Mouse (Mus musculus) heart, embryonic 10.5 days (tissue): Measurements from ENCODE around the gene Cited2. TPM values are rescaled to one million over a fixed set of nuclear protein-coding genes. Genes with fewer than 3 reads are reported as not detected.

Experiments used
- DNase-seq: peaks from one replicate; pipeline ENCODE4 v3.0.0-alpha.2; 2017; ENCODE audit warnings: low spot score
- H3K27ac ChIP-seq: fragments of 300-500 bp; sonication (generic); 2 replicates; pipeline ENCODE4 v1.5.1; 2016; ENCODE audit warnings: mild to moderate bottlenecking
- H3K27me3 ChIP-seq: fragments of 300-500 bp; sonication (generic); 2 replicates; pipeline ENCODE4 v1.6.1; 2016; ENCODE audit warnings: mild to moderate bottlenecking; ENCODE audit not compliant: poor library complexity, insufficient read depth, severe bottlenecking
- H3K36me3 ChIP-seq: fragments of 300-500 bp; sonication (generic); 2 replicates; pipeline ENCODE4 v1.6.1; 2016; ENCODE audit warnings: mild to moderate bottlenecking, moderate library complexity
- H3K4me1 ChIP-seq: fragments of 300-500 bp; sonication (generic); 2 replicates; pipeline ENCODE4 v1.6.1; 2016; ENCODE audit warnings: mild to moderate bottlenecking
- H3K4me3 ChIP-seq: fragments of 300-500 bp; sonication (generic); 2 replicates; pipeline ENCODE4 v1.5.1; 2016; ENCODE audit warnings: mild to moderate bottlenecking, moderate library complexity
- H3K9me3 ChIP-seq: fragments of 300-500 bp; sonication (generic); 2 replicates; pipeline ENCODE4 v1.6.1; 2016; ENCODE audit warnings: mild to moderate bottlenecking, moderate library complexity
- WGBS: fragments of 180-500 bp; shearing (Covaris S2); methylation state at CpG from one replicate; pipeline ENCODE4 v1.1.7; 2016; 5-methylcytosine and 5-hydroxymethylcytosine counted together
- polyA plus RNA-seq: library from polyadenylated mRNA; unstranded; fragments of >200 nt; fragmentation: Nextera tagmentation; extraction: Ambion mirVana; gene quantifications from 2 replicates; pipeline ENCODE4 v1.2.1, GENCODE M21; 2016

The Cited2 gene
- polyA plus RNA-seq, 1 experiment from 2014 or later: 60.1 TPM

GRCm38 (mm10) chr10:17705466-17705973 lies 17.5 kb upstream of the Cited2 start:
- no peak for DNase-seq
- H3K4me1 ChIP-seq: 0 out of 2 replicates have a peak, but pooled peaks cover 4% of the 10 kb centered on the region
- no peaks in the 10 kb centered on the region for H3K9me3 ChIP-seq
- WGBS: 31% methylated on average over 4 of the region's 4 CpGs
- no peaks in the 10 kb centered on the region for H3K36me3 ChIP-seq
- H3K4me3 ChIP-seq: no peak overlapping the region
- H3K27me3 ChIP-seq: no peaks in the 10 kb centered on the region
- no peak overlapping the region for H3K27ac ChIP-seq

GRCm38 (mm10) chr10:17710753-17711152 lies 12.3 kb upstream of the Cited2 start:
- no peaks in the 10 kb centered on the region for H3K36me3 ChIP-seq
- 0 out of 2 replicates have a peak, but pooled peaks cover 2% of the 10 kb centered on the region for H3K4me1 ChIP-seq
- DNase-seq: no peak
- no peak overlapping the region for H3K4me3 ChIP-seq
- H3K27me3 ChIP-seq: no peaks in the 10 kb centered on the region
- H3K27ac ChIP-seq: no peak overlapping the region
- WGBS: 87% methylated on average over 3 of the region's 3 CpGs
- H3K9me3 ChIP-seq: no peaks in the 10 kb centered on the region

- H3K4me1 ChIP-seq: peaks cover 20% of the 10 kb centered on the region
- H3K9me3 ChIP-seq: no peaks in the 10 kb centered on the region
- H3K27me3 ChIP-seq: no peaks in the 10 kb centered on the region
- no peaks in the 10 kb centered on the region; the same call in 1 of the 2 replicates for H3K36me3 ChIP-seq
- peak; percentile 87 for DNase-seq
- H3K27ac ChIP-seq: peak overlapping the region; percentile 52; the same call in 1 of the 2 replicates
- WGBS: 41% methylated on average over 4 of the region's 4 CpGs
- H3K4me3 ChIP-seq: no peak overlapping the region
These were observed 3.9 kb upstream of the Cited2 start for GRCm38 (mm10) chr10:17719009-17719570.

- Histone ChIP-seq H3K4me3 (no peak overlapping the region), H3K36me3 (no peaks in the 10 kb centered on the region; the same call in 1 of the 2 replicates), H3K27me3 (no peaks in the 10 kb centered on the region), H3K27ac (peak overlapping the region; percentile 56; the same call in 1 of the 2 replicates), H3K4me1 (peaks cover 20% of the 10 kb centered on the region), H3K9me3 (no peaks in the 10 kb centered on the region)
- WGBS: 88% methylated on average over 5 of the region's 5 CpGs
- DNase-seq: no peak
These were observed 3.4 kb upstream of the Cited2 start for GRCm38 (mm10) chr10:17719646-17720045.

GRCm38 (mm10) chr10:17720891-17721601 lies 2.0 kb upstream of the Cited2 start:
- WGBS: 62% methylated on average over 8 of the region's 8 CpGs
- Histone ChIP-seq H3K4me3 (peak overlapping the region; percentile 93), H3K36me3 (no peaks in the 10 kb centered on the region; the same call in 1 of the 2 replicates), H3K9me3 (no peaks in the 10 kb centered on the region), H3K27me3 (no peaks in the 10 kb centered on the region), H3K27ac (peak overlapping the region; percentile 97), H3K4me1 (peaks cover 26% of the 10 kb centered on the region)
- no peak for DNase-seq

GRCm38 (mm10) chr10:17721602-17722121 lies 1.4 kb upstream of the Cited2 start:
- Histone ChIP-seq H3K36me3 (no peaks in the 10 kb centered on the region; the same call in 1 of the 2 replicates), H3K27me3 (no peaks in the 10 kb centered on the region), H3K4me3 (peak overlapping the region; percentile 93), H3K9me3 (no peaks in the 10 kb centered on the region), H3K27ac (peak overlapping the region; percentile 97), H3K4me1 (peaks cover 32% of the 10 kb centered on the region)
- peak; percentile 80 for DNase-seq
- under 1% methylated on average over 21 of the region's 21 CpGs for WGBS

- Histone ChIP-seq H3K9me3 (no peaks in the 10 kb centered on the region), H3K4me3 (peak overlapping the region; percentile 93), H3K27me3 (no peaks in the 10 kb centered on the region), H3K4me1 (peaks cover 37% of the 10 kb centered on the region), H3K36me3 (no peaks in the 10 kb centered on the region; the same call in 1 of the 2 replicates), H3K27ac (peak overlapping the region; percentile 97)
- under 1% methylated on average over 24 of the region's 24 CpGs for WGBS
- peak; percentile 98 for DNase-seq
These were observed 860 bp upstream of the Cited2 start for GRCm38 (mm10) chr10:17722158-17722557.

GRCm38 (mm10) chr10:17723421-17723841 lies 413 bp downstream of the Cited2 start:
- H3K36me3 ChIP-seq: no peaks in the 10 kb centered on the region; the same call in 1 of the 2 replicates
- peaks cover 39% of the 10 kb centered on the region for H3K4me1 ChIP-seq
- H3K27ac ChIP-seq: peak overlapping the region; percentile 97
- DNase-seq: peak; percentile 91
- peak overlapping the region; percentile 93 for H3K4me3 ChIP-seq
- no peaks in the 10 kb centered on the region for H3K27me3 ChIP-seq
- WGBS: 0% methylated on average over 30 of the region's 30 CpGs
- H3K9me3 ChIP-seq: no peaks in the 10 kb centered on the region

GRCm38 (mm10) chr10:17723871-17724741 lies 1.1 kb downstream of the Cited2 start:
- H3K9me3 ChIP-seq: no peaks in the 10 kb centered on the region
- H3K27ac ChIP-seq: peak overlapping the region; percentile 97
- no peaks in the 10 kb centered on the region for H3K27me3 ChIP-seq
- H3K36me3 ChIP-seq: no peaks in the 10 kb centered on the region; the same call in 1 of the 2 replicates
- DNase-seq: peak; percentile 83
- H3K4me3 ChIP-seq: peak overlapping the region; percentile 93
- WGBS: under 1% methylated on average over 61 of the region's 65 CpGs
- H3K4me1 ChIP-seq: peaks cover 33% of the 10 kb centered on the region

- WGBS: 20% methylated on average over 8 of the region's 8 CpGs
- Histone ChIP-seq H3K9me3 (no peaks in the 10 kb centered on the region), H3K27ac (peak overlapping the region; percentile 97), H3K4me3 (peak overlapping the region; percentile 93), H3K36me3 (no peaks in the 10 kb centered on the region; the same call in 1 of the 2 replicates), H3K4me1 (peaks cover 40% of the 10 kb centered on the region), H3K27me3 (no peaks in the 10 kb centered on the region)
- DNase-seq: no peak
These were observed 2.1 kb downstream of the Cited2 start for GRCm38 (mm10) chr10:17725037-17725584.

GRCm38 (mm10) chr10:17725644-17726372 lies 2.8 kb downstream of the Cited2 start:
- WGBS: 52% methylated on average over 7 of the region's 7 CpGs
- no peaks in the 10 kb centered on the region for H3K27me3 ChIP-seq
- DNase-seq: no peak
- H3K4me1 ChIP-seq: peaks cover 39% of the 10 kb centered on the region
- H3K9me3 ChIP-seq: no peaks in the 10 kb centered on the region
- H3K4me3 ChIP-seq: peak overlapping the region; percentile 93
- H3K36me3 ChIP-seq: no peaks in the 10 kb centered on the region; the same call in 1 of the 2 replicates
- peak overlapping the region; percentile 97; the same call in 1 of the 2 replicates for H3K27ac ChIP-seq
